Mouse (Mus musculus) midbrain, embryonic 14.5 days (tissue): ENCODE measurements at regions not wholly inside any gene's neighbourhood (a gene's known extent, or its start where the extent isn't known, plus 50 kb on each side); places are given as distances from the start of the nearest gene placed in this dataset.

Source experiments
- ATAC-seq: fragments of 200-750 bp; cut with Nextera tagmentation; 2 replicates; pipeline ENCODE4 v1.8.0; 2017; ENCODE audit warnings: moderate number of reproducible peaks, moderate library complexity; ENCODE audit not compliant: low FRiP score, low TSS enrichment
- DNase-seq: peaks from one replicate; pipeline ENCODE4 v3.0.0-alpha.2; 2015
- H3K27ac ChIP-seq: fragments of 300-500 bp; sonication (generic); replicated peaks from 2 replicates; pipeline ENCODE4 v1.5.1; 2014; ENCODE audit warnings: mild to moderate bottlenecking, low read depth, low read length, moderate library complexity
- H3K27me3 ChIP-seq: fragments of 300-500 bp; sonication (generic); 2 replicates; pipeline ENCODE4 v1.6.1; 2014; ENCODE audit warnings: low read length, control low read depth, mixed read lengths; ENCODE audit not compliant: control insufficient read depth, insufficient read depth
- H3K36me3 ChIP-seq: fragments of 300-500 bp; sonication (generic); 2 replicates; pipeline ENCODE4 v1.6.1; 2014; ENCODE audit warnings: low read length, control low read depth; ENCODE audit not compliant: control insufficient read depth, insufficient read depth
- H3K4me1 ChIP-seq: fragments of 300-500 bp; sonication (generic); 2 replicates; pipeline ENCODE4 v1.6.1; 2014; ENCODE audit warnings: mild to moderate bottlenecking, antibody characterized with exemption, low read length, control low read depth; ENCODE audit not compliant: control insufficient read depth, insufficient read depth
- H3K4me2 ChIP-seq: fragments of 300-500 bp; sonication (generic); 2 replicates; pipeline ENCODE4 v1.6.1; 2014; ENCODE audit warnings: mild to moderate bottlenecking, low read length, moderate library complexity
- H3K4me3 ChIP-seq: fragments of 300-500 bp; sonication (generic); replicated peaks from 2 replicates; pipeline ENCODE4 v1.5.1; 2014; ENCODE audit warnings: low read depth, low read length
- H3K9ac ChIP-seq: fragments of 300-500 bp; sonication (generic); replicated peaks from 2 replicates; pipeline ENCODE4 v1.6.1; 2014; ENCODE audit warnings: mild to moderate bottlenecking, low read length, moderate library complexity
- H3K9me3 ChIP-seq: fragments of 300-500 bp; sonication (generic); 2 replicates; pipeline ENCODE4 v1.6.1; 2016; ENCODE audit warnings: low read length, control low read depth, mixed read lengths; ENCODE audit not compliant: control insufficient read depth
- WGBS: fragments of 180-500 bp; shearing (Covaris S2); extraction: QIAGEN DNeasy Blood & Tissue Kit; methylation state at CpG from one replicate; pipeline ENCODE4 v1.1.7; 2014; 5-methylcytosine and 5-hydroxymethylcytosine counted together

GRCm38 (mm10) chr13:85639376-85640229, 350.7 kb upstream of the Rasa1 start:
- peak; percentile 62; the same call in 1 of the 2 replicates for ATAC-seq
- WGBS = 34% methylated on average over 8 of the region's 8 CpGs
- H3K4me3 ChIP-seq = no peak overlapping the region
- H3K4me2 ChIP-seq = no peak overlapping the region
- no peaks in the 10 kb centered on the region for H3K9me3 ChIP-seq
- no peaks in the 10 kb centered on the region for H3K27me3 ChIP-seq
- DNase-seq = peak; percentile 80
- H3K27ac ChIP-seq = no peak overlapping the region
- no peaks in the 10 kb centered on the region for H3K36me3 ChIP-seq
- H3K4me1 ChIP-seq = no peaks in the 10 kb centered on the region
- no peak overlapping the region for H3K9ac ChIP-seq

DNA sequence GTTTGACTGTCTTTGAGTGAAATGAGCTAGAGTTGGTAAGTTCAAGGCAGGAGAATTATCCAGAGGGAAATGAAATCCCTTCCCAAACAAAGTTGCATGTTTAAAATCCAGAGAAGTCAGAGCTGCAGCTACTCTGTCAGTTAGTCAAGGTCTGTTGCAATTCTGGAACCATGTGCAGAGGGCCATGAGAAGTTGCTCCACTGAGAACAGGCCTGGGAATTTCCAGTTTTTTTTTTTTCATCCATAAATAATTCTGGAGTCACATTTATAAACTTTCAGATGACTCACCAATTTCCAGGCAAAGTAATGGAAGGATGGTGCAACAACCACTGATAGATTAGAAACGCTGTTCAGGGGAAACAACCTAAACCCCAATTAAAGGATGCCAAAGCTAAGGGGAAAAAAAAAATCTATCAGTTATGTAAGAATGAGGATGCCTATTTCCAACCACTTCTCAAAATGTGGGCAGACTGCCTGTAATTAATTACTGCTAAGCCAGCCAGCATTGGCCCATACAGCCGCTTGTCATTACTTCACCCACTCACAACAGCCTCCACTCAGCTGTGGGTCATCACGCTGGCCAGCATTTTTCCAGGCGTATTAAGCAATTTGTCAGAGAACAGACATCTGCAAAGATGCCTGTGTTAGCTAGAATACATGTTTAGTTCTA, 340.7 kb upstream of the Rasa1 start:
- H3K9me3 ChIP-seq = 0 out of 2 replicates have a peak, but pooled peaks cover 3% of the 10 kb centered on the region
- no peak for ATAC-seq
- 92% methylated on average over 4 of the region's 4 CpGs for WGBS
- no peak overlapping the region for H3K27ac ChIP-seq
- no peaks in the 10 kb centered on the region for H3K27me3 ChIP-seq
- no peak for DNase-seq
- H3K4me1 ChIP-seq = no peaks in the 10 kb centered on the region
- H3K4me2 ChIP-seq = no peak overlapping the region
- H3K4me3 ChIP-seq = no peak overlapping the region
- no peaks in the 10 kb centered on the region for H3K36me3 ChIP-seq
- no peak overlapping the region for H3K9ac ChIP-seq
